Mouse (Mus musculus) spleen, adult 10 weeks (tissue): ENCODE data around the gene Rab34. TPM values are rescaled to one million over a fixed set of nuclear protein-coding genes. Genes with fewer than 3 reads are reported as not detected.

ENCODE experiments used
- polyA plus RNA-seq: library from polyadenylated mRNA; stranded (reverse); fragments of 350-450 nt; fragmentation: Illumina TruSeq; extraction: RNeasy Lipid Tissue Mini Kit (QIAGEN cat#74804); gene quantifications from one replicate; pipeline ENCODE4 v1.2.3, GENCODE M21; 2015; ENCODE audit warnings: low replicate concordance; ENCODE audit not compliant: insufficient read depth

Rab34 gene
- 9.5 TPM for polyA plus RNA-seq

DNA sequence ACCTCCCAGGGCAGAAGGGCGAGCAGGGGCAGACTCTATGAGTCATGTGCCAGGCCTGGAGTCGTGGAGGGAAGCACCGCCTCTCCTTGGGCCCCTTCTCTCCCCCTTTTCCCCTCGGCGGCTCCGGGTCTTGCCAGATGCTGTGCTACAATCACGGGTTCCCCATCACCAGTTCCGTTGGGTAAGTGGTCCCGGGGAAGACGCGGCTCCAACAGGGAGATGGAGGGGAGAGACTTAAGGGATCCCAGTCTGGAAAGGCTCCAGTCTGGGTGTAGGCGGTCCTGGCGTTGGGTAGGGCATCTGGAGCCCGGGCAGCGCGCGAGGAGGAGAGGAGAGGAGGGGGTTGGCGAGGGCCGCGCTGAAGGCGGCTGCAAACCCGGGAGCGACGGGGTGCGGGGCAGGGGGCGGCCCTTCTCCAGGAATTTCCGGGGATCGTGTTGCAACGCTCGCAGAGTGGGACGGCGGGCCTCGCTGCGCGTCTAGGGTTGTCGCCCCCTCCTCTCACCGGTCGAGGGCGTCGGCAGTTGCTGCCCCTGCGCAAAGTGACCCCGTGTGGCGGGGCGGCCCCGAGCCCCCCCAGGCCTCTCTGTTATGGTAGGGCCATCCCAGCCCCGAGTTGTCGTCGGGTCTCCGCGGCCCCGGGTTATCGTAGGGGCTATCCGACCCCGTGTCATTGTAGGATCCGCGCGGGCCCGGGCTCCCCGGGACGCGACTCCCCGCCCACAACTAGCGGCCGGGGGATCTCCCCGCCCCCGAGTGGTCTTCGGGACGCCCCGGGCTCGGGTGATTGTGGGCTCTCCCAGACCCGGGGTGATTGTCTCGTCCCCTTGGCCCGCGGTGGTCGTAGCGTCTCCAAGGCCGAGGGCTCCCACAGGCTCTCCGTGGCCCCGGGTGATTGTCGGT is at the start of gene Rab34:
Gene Rab34, plus strand, starts transcription at position 100 of the 903 bp plus-strand sequence.

DNA sequence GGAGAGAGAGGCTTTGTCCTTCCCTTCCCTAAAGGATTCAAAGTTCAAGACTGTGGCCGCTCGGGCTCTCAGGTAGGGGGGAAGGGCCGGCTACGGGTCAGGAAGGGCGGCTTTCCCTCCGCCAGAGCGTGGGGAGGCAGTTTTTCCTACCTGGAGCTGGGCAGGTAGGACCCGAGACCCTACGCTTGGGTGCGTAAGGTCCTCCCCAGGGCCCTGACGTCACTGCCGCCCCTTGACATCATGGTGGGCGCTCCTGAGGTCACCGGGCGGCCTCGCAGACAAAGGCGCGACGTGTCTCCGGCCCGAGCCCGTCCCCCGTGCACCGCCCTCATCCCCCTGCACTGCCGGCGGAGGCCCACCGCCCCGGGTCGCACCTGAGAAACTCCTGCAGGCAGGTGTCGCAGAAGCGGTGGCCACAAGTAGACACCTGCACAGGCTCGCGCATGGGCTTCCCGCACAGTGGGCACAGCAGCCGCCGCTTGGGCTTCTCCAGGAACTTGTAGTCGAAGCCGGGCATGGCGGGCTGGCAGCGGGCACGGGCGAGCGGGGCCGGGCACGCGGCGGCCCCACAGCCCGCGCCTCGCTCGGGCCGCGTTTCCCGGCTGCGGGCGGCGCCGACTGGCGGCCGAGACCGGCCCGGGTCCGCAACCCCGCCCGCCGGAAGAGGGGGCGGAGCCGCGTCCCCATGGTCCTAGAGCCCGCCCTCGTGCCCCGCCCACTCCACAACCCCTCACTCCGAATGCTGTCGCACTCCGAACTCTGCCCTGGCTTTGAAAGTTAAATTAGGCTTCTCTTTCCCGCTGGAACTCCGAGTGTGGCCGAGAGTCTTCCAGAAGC is 23.1 kb upstream of the Rab34 start, which contains the start of gene Traf4:
Gene Traf4, minus strand, starts transcription at position 666 of the 837 bp plus-strand sequence.

DNA sequence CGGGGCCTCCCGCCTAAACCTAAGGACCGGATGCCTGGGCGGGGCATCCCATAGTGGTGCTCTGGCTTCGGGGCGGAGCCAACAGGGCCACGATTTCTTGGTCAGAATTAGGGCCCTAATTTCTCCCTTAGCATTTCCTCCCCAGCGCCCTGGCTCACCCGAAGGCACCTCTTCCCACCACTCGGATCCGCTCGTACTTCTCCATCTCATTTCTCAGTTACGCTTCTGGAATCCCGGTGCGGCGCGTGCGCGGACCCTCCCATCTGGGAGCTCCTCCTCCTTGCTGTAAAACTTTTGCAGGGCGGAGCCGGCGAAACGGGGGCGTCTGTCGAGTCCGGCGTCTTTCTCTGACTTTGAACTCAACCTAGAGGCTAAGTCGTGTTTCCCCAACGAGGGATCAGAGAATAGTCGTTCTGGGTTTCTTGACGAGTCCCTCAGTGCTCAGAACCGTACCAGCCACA is 11.8 kb upstream of the Rab34 start, which contains the start of the genes Nek8 and Tlcd1:
Gene Nek8, minus strand, starts transcription at position 274 of the 461 bp plus-strand sequence.
Gene Tlcd1, plus strand, starts transcription at position 310 of the 461 bp plus-strand sequence.

DNA sequence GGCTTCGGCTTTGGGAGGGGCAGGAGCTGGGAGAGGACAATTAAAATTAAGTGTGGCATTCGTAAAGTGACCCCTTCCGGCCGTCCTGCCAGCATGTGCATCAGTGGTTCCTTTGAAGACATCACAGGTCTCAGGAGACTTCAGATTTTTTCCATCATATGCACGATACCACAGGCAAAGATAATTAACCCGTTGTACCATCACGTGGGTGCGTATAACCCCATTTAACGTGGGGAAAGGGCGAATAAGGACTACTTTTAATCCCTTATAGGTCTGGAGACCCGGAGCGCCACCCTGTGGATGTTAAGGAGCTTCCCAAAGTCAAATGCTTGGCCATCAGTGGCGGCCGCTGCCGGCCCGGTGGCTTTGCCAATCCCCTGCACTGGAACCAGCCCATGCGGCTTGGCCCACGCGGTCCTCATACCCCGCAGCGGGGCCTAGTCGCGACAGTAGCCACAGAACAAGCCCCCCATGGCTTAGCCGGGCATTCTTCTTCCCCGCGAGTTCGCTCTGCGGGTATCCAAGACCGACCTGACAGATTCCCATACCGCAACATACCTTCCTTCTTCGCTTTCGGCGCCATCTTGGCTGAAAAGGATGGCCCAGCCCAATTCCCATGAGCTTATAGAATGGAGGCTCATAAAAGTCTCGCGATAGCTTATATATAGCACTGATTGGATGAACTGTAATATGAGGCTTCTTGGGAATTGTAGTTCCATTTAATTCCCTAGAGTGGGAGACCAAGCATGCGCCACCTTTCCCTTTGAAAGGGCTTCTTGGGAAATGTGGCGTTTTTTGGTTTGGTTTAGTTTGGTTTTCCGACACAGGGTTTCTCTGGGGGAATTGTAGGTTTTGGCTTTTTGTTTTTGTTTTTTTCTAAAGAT is 5.0 kb upstream of the Rab34 start, which contains the start of gene Rpl23a:
Gene Rpl23a, minus strand, starts transcription at position 624 of the 884 bp plus-strand sequence.

DNA sequence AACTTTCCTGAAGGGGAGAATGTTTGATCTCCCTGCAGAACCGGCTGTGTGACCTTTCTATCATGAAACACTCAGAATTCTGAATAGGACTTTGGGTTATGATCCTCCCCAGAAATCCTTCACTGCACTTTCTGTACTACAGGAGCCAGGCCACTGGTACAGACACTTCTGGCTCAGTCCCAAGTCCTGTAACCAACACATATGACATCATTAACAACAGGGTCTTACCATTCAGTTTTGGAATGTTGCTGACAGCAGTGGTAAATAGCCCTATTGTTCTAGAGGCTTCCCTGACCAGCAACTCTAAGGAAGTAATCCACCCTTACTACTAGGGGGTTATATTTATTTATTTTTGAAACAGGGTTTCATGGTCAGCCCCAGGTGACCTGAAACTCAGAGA is 4.9 kb downstream of the Rab34 start, which contains the start of gene Proca1:
Gene Proca1, plus strand, starts transcription at position 280 of the 400 bp plus-strand sequence.

Other genes with a start within 250 kb of the Rab34 start
- gene Phf12, start 205.7 kb upstream of the Rab34 start, polyA plus RNA-seq = 69.1 TPM
- 2.9 TPM for gene Dhrs13, start 156.2 kb upstream of the Rab34 start, polyA plus RNA-seq
- gene Flot2, start 150.5 kb upstream of the Rab34 start, polyA plus RNA-seq = 16.3 TPM
- 17.6 TPM for gene Eral1, start 108.0 kb upstream of the Rab34 start, polyA plus RNA-seq
- 7.8 TPM for gene Fam222b, start 93.8 kb upstream of the Rab34 start, polyA plus RNA-seq
- gene Traf4, start 22.8 kb upstream of the Rab34 start, polyA plus RNA-seq = 3.6 TPM
- 16.1 TPM for gene Nek8, start 11.8 kb upstream of the Rab34 start, polyA plus RNA-seq
- 8.4 TPM for gene Tlcd1, start 11.7 kb upstream of the Rab34 start, polyA plus RNA-seq
- gene Rpl23a, start 4.8 kb upstream of the Rab34 start, polyA plus RNA-seq = 3,603 TPM
- gene Proca1, start 5.0 kb downstream of the Rab34 start, polyA plus RNA-seq = 4.3 TPM
- gene Sdf2, start 57.3 kb downstream of the Rab34 start, polyA plus RNA-seq = 91.3 TPM
- gene Supt6, start 57.6 kb downstream of the Rab34 start, polyA plus RNA-seq = 44.0 TPM
- gene 2610507B11Rik, start 73.3 kb downstream of the Rab34 start, polyA plus RNA-seq = 107 TPM
- 0.95 TPM for gene BC030499, start 102.4 kb downstream of the Rab34 start, polyA plus RNA-seq
- 12.5 TPM for gene Spag5, start 113.1 kb downstream of the Rab34 start, polyA plus RNA-seq
- 4.3 TPM for gene Aldoc, start 134.5 kb downstream of the Rab34 start, polyA plus RNA-seq
- 24.8 TPM for gene Pigs, start 140.0 kb downstream of the Rab34 start, polyA plus RNA-seq
- 35.6 TPM for gene Unc119, start 155.1 kb downstream of the Rab34 start, polyA plus RNA-seq
- not detected for gene Foxn1, start 198.1 kb downstream of the Rab34 start, polyA plus RNA-seq
- gene Slc13a2, start 233.8 kb downstream of the Rab34 start, polyA plus RNA-seq = 0.10 TPM